11 mouse cellular contexts compared by ENCODE assay signal in genomic region chr17:31445061-31445731, GRCm38 (mm10). TPM values are rescaled to one million over a fixed set of nuclear protein-coding genes. Genes with fewer than 3 reads are reported as not detected.
DNase-seq lines count a peak whose midpoint lies in the region; ATAC-seq lines count a peak whose summit lies in the region.
"Had no signal": no experiment of that assay in that cellular context is flagged by ENCODE, and none has a peak within 500 bp of the region (broad histone marks: within the 10 kb centered on the region; RNA-seq: fewer than 3 reads in every experiment).

No protein-coding gene starts in this region.

- DNase-seq in hindbrain, embryonic 10.5 days (ENCODE audit: low spot score): peak; percentile 17
- DNase-seq in liver, embryonic 13.5 days: no peak
- DNase-seq in layer of hippocampus, postnatal 10 days (ENCODE audit: low spot score in 2 of 2): no peak
- no peak for DNase-seq in right cerebral cortex, postnatal 14 days
- DNase-seq in thymus, postnatal 25 days: no peak
- DNase-seq: right cerebral cortex, adult 18-20 months; thymus, adult 2 months had no signal

- 52% methylated on average over 7 of the region's 7 CpGs for WGBS in hindbrain, embryonic 10.5 days
- WGBS in hindbrain, embryonic 16.5 days: 71% methylated on average over 7 of the region's 7 CpGs
- 30% methylated on average over 7 of the region's 7 CpGs for WGBS in kidney, embryonic 14.5 days
- 27% methylated on average over 7 of the region's 7 CpGs for WGBS in liver, embryonic 13.5 days (ENCODE audit: insufficient replicate concordance)
- 18% methylated on average over 7 of the region's 7 CpGs for WGBS in stomach, embryonic 15.5 days

- H3K9ac ChIP-seq in hindbrain, embryonic 16.5 days (ENCODE audit: low read depth, low read length): no peak overlapping the region
- H3K9ac ChIP-seq in kidney, embryonic 14.5 days (ENCODE audit: low read depth, low read length): no peak overlapping the region
- no peak overlapping the region for H3K9ac ChIP-seq in liver, embryonic 13.5 days
- no peak overlapping the region for H3K9ac ChIP-seq in stomach, embryonic 15.5 days
- H3K9ac ChIP-seq: limb, embryonic 15.5 days had no signal

- peaks cover 26% of the 10 kb centered on the region for H3K4me1 ChIP-seq in hindbrain, embryonic 10.5 days (replicated peaks)
- H3K4me1 ChIP-seq in hindbrain, embryonic 16.5 days (ENCODE audit: control insufficient read depth, insufficient read depth, low read depth, low read length): no peaks in the 10 kb centered on the region; the same call in 1 of the 2 replicates
- peaks cover 2% of the 10 kb centered on the region; the same call in 1 of the 2 replicates for H3K4me1 ChIP-seq in kidney, embryonic 14.5 days (ENCODE audit: control insufficient read depth, insufficient read depth, low read length)
- peaks cover 16% of the 10 kb centered on the region for H3K4me1 ChIP-seq in liver, embryonic 13.5 days (replicated peaks)
- peaks cover 20% of the 10 kb centered on the region for H3K4me1 ChIP-seq in stomach, embryonic 15.5 days

- peaks cover 8% of the 10 kb centered on the region for H3K36me3 ChIP-seq in hindbrain, embryonic 10.5 days
- H3K36me3 ChIP-seq in hindbrain, embryonic 16.5 days (ENCODE audit: control insufficient read depth, insufficient read depth, low read length): peaks cover 6% of the 10 kb centered on the region
- peaks cover 10% of the 10 kb centered on the region; the same call in 1 of the 2 replicates for H3K36me3 ChIP-seq in kidney, embryonic 14.5 days (ENCODE audit: control insufficient read depth, insufficient read depth, low read length)
- no peaks in the 10 kb centered on the region for H3K36me3 ChIP-seq in liver, embryonic 13.5 days
- H3K36me3 ChIP-seq in stomach, embryonic 15.5 days: no peaks in the 10 kb centered on the region

- peaks cover 6% of the 10 kb centered on the region; the same call in 1 of the 2 replicates for H3K27me3 ChIP-seq in hindbrain, embryonic 10.5 days (ENCODE audit: insufficient read depth, poor library complexity, severe bottlenecking)
- no peaks in the 10 kb centered on the region for H3K27me3 ChIP-seq in hindbrain, embryonic 16.5 days (replicated peaks; ENCODE audit: control insufficient read depth, insufficient read depth, low read length)
- H3K27me3 ChIP-seq in kidney, embryonic 14.5 days (ENCODE audit: control insufficient read depth, insufficient read depth, low read length): no peaks in the 10 kb centered on the region
- no peaks in the 10 kb centered on the region for H3K27me3 ChIP-seq in liver, embryonic 13.5 days
- H3K27me3 ChIP-seq in stomach, embryonic 15.5 days (replicated peaks): no peaks in the 10 kb centered on the region
- H3K27me3 ChIP-seq: limb, embryonic 15.5 days had no signal

- no peak overlapping the region for H3K4me2 ChIP-seq in hindbrain, embryonic 16.5 days (ENCODE audit: low read length)
- H3K4me2 ChIP-seq in kidney, embryonic 14.5 days (replicated peaks; ENCODE audit: low read depth, low read length): no peak overlapping the region
- no peak overlapping the region for H3K4me2 ChIP-seq in liver, embryonic 13.5 days
- no peak overlapping the region for H3K4me2 ChIP-seq in stomach, embryonic 15.5 days
- H3K4me2 ChIP-seq: limb, embryonic 15.5 days had no signal

- H3K27ac ChIP-seq in hindbrain, embryonic 10.5 days: 0 out of 2 replicates have a peak overlapping the region, but pooled peaks have one; percentile 40
- no peak overlapping the region for H3K27ac ChIP-seq in hindbrain, embryonic 16.5 days (ENCODE audit: low read depth, low read length)
- H3K27ac ChIP-seq in kidney, embryonic 14.5 days (ENCODE audit: low read depth, low read length): no peak overlapping the region
- H3K27ac ChIP-seq in liver, embryonic 13.5 days: peak overlapping the region; percentile 29; the same call in 1 of the 2 replicates
- H3K27ac ChIP-seq in stomach, embryonic 15.5 days: peak overlapping the region; percentile 32

- H3K4me3 ChIP-seq in hindbrain, embryonic 10.5 days: no peak overlapping the region
- no peak overlapping the region for H3K4me3 ChIP-seq in hindbrain, embryonic 16.5 days (ENCODE audit: low read length)
- no peak overlapping the region for H3K4me3 ChIP-seq in kidney, embryonic 14.5 days (ENCODE audit: low read length)
- no peak overlapping the region for H3K4me3 ChIP-seq in liver, embryonic 13.5 days (replicated peaks)
- H3K4me3 ChIP-seq in stomach, embryonic 15.5 days (replicated peaks): no peak overlapping the region
- H3K4me3 ChIP-seq: limb, embryonic 15.5 days had no signal

- ATAC-seq in hindbrain, embryonic 16.5 days: no peak
- ATAC-seq in kidney, embryonic 14.5 days (ENCODE audit: low FRiP score, low TSS enrichment): 0 out of 2 replicates have a peak, but pooled peaks have one; percentile 15
- peak; percentile 48; the same call in 1 of the 2 replicates for ATAC-seq in liver, embryonic 13.5 days (ENCODE audit: low read depth)
- ATAC-seq in stomach, embryonic 15.5 days (ENCODE audit: insufficient read depth, low FRiP score, low read depth): peak; percentile 34; the same call in 1 of the 2 replicates

- H3K9me3 ChIP-seq in hindbrain, embryonic 10.5 days: no peaks in the 10 kb centered on the region
- no peaks in the 10 kb centered on the region for H3K9me3 ChIP-seq in hindbrain, embryonic 16.5 days (ENCODE audit: control insufficient read depth, low read length)
- H3K9me3 ChIP-seq in kidney, embryonic 14.5 days (ENCODE audit: control insufficient read depth, low read length): no peaks in the 10 kb centered on the region
- H3K9me3 ChIP-seq in liver, embryonic 13.5 days (replicated peaks): no peaks in the 10 kb centered on the region
- H3K9me3 ChIP-seq in stomach, embryonic 15.5 days: no peaks in the 10 kb centered on the region
- H3K9me3 ChIP-seq: limb, embryonic 15.5 days had no signal

RNA-seq across cellular contexts. Expression of gene Pde9a, which starts 59.2 kb away (rescaled TPM):
- 12.4 and 19.9 TPM in 2 replicates for polyA plus RNA-seq in hindbrain, embryonic 10.5 days (2016; fragmentation: Nextera tagmentation; extraction: Ambion mirVana)
- 30.3 and 34.4 TPM in 2 replicates for polyA plus RNA-seq in hindbrain, embryonic 16.5 days (2015; fragmentation: Nextera tagmentation; extraction: Ambion mirVana)
- 30.8 and 37.6 TPM in 2 replicates for polyA plus RNA-seq in kidney, embryonic 14.5 days (2014; fragmentation: Nextera tagmentation; extraction: Ambion mirVana)
- polyA plus RNA-seq in liver, embryonic 13.5 days (2015; fragmentation: Nextera tagmentation; extraction: Ambion mirVana): 3.9 and 5.1 TPM in 2 replicates
- 31.8 and 36.6 TPM in 2 replicates for polyA plus RNA-seq in stomach, embryonic 15.5 days (2015; fragmentation: Nextera tagmentation; extraction: Ambion mirVana)
- 10 to 100 TPM; 34.0 to 38.9 TPM for total RNA-seq in layer of hippocampus, postnatal 10 days (2021)

Comparison
In these comparisons a context has a peak if more than half of its experiments do, and no peak if none do; other contexts are left out.
1. H3K27ac ChIP-seq: peak in hindbrain, embryonic 10.5 days (single experiment), liver, embryonic 13.5 days (single experiment) and stomach, embryonic 15.5 days (single experiment); none in hindbrain, embryonic 16.5 days (single experiment) and kidney, embryonic 14.5 days (single experiment).